Mouse (Mus musculus) kidney, adult 18-20 months (tissue): ENCODE data around the gene Arpc2.

Experiments used
- DNase-seq: peaks from one replicate; pipeline ENCODE4 v3.0.0; 2021

The Arpc2 gene

DNA sequence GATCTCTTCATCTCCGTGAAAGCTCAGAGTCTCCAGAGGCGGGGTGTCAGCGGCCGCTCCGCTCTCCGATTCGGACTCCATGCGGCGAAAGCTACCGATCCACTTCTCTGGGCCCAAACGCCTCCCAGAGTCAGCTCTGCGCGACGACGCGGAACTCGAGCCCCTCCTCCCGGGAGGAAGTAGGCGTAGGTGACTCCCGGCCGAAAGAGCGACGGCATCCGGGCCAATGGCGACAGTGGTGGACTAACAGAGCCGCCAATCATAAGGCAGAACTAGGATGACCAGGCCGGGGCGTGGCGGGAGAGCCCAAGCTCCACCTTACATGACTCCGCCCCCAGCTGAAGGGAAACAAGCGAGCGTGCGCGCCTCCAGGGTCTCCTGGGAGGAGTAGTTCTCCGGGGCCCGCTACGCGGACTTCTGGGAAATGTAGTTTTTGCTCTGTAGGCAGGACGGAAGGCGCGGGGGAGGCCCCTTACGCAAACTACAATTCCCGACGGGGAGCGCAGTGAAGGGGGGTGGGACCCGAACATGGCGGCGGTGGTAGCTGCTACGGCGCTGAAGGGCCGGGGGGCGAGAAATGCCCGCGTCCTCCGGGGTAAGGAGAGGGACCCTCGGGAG, 48.8 kb downstream of the Arpc2 start, which contains the start of the genes Aamp and Pnkd:
Gene Aamp, minus strand, starts transcription at position 196 of the 618 bp plus-strand sequence.
Gene Pnkd, plus strand, starts transcription at position 388 of the 618 bp plus-strand sequence.
- DNase-seq, result peak; percentile 100

DNA sequence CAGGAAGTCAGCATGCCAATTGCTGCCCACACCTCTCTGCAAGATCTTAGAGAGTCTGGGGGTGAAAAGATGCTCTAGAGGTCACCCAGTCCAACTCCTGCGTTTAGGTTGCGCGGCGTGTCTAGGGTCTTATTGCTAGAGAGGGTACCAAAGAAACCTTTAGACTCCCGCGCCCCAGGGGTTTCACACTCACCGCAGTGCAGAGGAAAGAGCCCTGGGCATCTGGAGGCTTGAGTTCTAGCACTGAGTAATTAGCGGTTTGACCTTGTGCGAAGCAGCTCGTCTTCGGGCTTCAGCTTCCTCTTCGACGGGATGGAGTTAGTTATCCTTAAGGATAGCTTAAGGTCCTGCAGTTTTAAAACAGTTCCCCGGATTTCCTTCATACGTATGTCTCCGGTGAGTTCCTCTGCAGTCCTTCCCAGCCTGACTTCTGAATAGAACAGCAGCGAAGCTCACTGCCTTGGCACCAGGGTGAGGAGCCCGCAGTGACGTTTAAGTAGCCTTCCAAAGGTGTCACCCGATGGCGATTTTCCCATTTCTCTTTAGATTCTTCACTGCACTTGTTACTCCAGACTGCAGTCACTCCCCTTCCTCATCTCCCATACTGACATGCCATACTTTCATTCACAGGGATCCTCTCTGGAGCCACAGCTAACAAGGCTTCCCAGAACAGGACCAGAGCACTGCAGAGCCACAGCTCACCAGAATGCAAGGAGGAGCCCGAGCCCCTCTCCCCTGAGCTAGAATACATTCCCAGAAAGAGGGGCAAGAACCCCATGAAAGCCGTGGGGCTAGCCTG, 49.5 kb downstream of the Arpc2 start:
- DNase-seq, result no peak

DNA sequence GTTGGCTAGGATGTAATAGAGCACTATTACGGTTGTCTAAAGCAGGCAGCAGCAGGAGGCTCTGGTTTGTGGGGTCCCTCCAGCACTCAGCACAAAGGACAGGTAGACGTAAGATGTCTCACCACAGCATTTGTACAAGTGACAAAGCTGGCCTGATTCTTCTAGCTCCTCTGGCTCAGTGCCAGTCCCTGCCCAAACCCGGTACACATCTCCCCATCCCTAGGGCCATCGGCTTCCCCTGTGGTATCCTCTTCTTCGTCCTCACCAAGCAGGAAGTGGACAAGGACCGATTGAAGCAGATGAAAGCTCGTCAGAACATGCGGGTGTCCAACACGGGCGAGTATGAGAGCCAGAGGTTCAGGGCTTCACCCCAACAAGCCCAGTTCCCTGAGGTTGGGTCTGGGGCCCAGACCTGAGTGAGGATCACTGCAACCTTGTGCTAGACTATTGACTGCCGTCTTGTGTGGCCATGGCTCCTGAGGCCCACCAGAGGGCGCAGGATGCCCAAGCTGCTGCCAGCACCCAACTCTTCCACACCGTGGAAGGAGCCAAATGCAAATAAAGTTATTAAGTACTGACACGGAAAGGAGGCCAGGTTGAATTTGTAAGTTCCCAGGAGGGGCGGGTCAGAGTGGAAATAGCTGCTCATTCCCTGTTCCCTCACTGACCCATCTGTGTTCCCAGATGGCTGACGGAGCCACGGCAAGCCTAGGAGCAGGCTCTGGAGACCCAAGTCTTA, 51.2 kb downstream of the Arpc2 start:
- DNase-seq, result peak; percentile 43

DNA sequence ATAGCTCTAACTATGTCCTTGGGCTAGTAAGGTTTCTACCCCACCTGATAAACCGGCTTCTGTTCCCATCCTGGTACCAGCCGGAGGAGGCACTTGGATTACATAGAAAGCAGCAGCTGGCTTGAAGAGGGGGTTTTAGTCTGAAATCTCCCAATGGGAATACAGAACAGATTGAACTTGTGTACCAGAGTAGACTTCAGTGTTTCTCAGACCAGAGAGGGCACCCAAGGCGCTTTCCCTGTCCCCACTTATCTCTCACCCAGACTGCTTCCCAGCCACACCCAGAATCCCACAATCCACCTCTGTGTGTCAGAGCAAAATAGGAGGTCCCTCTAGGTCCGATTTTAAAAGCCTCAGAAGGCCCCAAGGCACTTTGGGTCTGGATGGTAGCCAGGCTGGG, 52.4 kb downstream of the Arpc2 start:
- DNase-seq, result no peak

DNA sequence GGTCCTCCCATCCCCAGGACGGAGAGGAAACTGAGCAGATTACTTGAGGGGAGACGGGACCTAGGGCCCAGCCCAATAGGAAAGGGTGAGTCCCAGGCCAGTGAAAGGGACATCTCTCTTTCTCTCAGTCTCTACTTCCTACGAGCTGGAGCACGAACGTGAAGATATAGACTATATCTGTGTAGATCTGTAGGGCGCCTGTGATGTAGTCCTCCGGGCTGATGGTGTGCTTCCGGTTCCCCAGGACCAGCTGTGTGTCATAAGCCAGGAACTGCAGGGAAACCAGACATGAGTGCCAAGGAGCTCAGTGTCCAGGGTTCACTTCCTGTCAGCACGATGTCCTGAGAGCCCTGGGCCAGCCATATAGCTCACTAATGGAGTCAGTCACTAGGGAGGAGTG, 53.4 kb downstream of the Arpc2 start:
- DNase-seq, result no peak

DNA sequence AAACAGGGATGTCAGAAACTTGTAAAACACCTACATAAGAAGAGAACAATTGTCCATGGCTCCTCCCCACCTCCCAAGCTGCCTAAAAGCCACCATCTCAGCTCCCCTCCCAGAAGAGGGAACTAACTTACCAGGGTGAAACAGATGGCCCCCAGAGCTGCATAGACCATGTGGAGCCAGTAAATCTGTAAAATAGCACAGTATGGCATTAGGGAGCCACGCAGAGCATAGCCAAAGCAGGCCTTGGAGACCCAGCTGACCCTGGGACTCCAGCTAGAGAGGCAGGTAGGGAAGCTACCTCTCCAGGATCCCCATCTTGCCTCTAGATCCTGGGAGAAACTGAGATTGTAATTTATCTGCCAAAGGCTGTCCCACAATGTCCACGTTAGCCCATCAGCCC, 53.9 kb downstream of the Arpc2 start:
- no peak for DNase-seq

DNA sequence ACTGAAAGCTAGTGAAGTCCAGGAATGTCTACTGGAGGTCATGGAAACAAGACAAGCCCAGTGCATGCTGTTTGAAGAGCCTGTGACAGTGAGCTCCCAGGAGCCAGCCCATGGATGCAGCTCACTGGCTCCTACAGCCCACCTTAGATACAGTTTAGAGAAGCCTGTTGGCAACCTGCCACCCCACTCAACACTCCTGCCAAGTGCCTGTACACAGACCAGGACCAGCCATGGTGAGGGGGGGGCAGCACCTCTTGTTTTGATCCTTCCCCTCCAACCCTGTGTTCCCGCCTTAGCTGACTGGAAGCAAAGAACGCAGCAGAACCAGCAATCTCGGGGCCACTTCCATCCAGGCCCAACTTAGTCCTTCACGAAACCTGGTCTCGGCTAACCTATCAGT, 54.3 kb downstream of the Arpc2 start:
- no peak for DNase-seq

DNA sequence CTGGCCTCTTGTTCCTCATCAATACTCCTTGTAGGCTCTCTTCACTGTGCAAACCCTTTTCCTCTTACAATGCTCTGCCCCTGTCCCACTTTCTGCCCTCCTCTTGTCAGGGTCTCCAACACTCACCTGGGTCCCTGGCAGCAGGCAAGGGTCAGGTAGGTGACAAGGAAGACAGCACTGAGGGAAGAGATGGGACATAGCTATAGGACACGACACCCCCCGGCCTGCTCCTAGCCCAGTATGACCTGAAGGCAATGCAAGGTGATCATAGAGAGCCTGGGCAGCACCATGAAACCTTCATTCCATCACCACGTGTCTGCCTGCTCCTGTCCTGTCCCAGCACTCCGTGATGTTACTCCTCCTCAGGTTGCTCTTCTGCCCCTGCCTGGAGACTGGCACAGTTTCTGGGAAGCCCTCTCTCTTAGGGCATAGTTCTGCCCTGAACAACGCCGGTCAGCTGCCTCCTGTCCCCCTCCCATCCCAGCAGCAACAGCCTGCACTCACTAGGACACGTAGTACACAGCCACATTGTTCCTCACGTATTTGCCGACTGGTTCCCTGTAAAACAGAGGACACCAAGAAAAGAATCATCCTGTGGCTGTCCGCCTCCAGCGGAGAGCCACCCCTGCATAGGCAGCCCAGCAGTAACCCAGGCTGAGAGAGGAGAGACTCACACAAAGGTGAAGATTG, 56.6 kb downstream of the Arpc2 start:
- DNase-seq, result no peak

DNA sequence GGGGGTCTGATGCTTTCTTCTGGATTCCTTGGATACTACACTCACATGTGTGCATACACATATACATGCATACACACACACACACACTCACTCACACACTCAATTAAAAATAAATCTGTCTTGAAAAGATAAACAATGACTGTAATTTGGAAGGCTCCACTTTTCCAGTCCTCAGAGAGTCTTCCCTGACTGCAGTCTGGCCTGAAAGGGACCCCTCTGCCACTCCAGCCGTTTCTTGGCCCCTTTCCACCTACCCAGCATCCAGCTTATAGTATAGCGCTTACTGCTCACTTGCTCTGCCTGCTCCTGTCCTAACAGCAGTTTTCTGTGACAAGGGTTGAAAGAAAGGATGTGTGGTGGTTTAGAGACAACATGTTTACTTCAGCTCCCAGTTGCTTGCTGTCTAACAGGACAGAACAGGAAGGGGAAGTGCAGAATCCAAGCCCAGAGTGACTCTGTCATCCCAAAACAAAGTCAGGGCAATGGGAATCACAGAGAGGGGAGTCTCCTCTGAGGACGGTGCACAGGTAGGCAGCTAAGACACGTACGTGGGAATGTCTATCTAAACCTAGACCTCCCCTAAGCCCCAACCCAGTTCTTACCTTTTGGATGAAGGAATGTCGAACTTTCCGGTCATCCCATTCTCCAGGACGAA, 57.5 kb downstream of the Arpc2 start:
- no peak for DNase-seq

DNA sequence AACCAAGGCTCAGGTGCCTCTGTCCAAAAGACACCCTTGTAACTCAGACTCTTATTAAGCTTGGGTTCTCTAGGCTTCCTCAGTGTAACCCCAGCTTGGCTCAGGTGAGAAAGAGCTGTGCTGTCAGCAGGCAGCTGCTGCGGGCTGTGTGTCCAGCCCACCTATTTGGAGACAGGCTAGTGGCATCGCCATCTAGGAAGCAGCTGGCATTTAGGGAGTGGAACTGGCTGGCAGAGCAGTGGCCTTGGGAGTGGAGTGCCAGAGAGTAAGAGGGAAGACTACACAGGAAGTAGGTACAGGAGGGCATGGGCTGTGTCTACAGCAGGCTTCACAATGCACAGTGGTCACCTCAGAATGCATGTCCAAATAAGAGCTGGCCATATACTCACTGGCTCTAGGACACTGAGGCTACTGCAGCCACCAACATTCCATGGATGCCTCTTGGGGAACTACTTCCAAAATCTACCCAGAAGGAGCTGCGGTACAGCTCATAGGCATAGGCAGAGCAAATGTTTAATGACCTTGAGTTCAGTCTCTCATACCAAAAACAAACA, 58.3 kb downstream of the Arpc2 start:
- DNase-seq, result no peak

DNA sequence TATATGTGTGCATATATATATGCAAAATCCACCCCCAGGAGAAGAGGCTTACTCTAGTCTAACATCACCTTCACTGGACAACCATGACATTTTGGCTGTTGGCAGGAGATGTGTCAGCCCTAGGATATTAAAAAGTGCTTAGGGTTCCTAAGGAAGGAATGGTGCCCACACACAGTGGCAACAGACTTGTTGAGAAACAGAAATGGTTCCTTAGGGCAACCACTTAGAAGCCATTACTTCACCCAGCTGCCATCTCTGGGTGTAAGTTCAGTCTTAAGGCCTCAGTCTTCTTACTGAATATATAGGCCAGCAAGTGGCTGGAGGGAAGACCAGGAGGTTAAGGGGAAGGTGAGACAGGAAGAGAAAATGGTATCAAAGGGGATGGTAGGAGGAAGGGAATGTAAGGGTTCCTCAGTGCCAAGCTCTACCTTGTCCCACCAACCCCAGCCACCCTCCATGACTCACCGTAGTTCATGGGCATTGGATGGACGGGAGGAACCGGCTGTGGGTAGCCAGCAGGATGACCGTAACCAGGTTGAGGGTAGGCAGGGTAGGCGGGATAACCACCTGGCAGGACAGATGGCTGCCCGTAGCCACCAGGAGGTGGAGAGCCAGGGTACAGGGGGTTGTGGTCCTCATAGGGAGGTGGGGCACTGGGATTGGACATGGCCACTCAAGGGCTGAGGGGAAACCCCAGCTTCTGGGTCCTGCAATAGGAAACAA, 59.0 kb downstream of the Arpc2 start:
- DNase-seq, result no peak

DNA sequence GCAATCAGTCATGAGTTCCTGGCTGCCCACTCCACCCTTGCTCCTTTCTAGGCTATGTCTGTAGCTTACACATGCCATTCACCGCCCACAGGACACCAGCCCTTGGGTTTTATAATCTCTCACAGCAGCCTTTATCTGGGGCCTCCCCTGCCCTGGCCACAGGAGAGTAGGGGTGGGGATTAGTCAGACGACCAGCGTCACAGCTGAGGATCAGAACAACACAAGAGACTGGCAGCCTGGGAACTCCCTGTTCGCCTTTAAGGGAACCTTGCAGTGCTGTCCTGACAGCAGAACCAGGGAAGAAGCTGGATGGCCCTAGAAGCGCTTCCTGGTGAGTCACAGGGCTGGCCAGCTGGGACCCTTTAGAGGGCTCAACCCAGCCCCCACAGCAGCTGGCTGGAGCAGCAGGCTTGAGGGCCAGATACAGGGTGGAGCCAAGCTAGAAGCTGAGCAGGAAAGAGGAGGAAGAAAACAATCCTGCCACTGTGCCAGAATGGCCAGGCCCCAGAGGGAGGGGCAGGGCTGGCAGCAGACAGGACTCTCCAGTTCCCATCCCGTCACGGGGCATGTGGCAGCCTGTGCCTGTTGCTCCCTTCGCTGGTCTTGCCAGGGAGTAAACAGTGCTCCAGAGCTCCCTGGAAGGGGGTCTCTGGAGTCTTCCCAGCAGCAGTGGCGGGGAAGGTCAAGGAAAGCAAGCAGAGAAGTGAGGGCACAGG, 59.7 kb downstream of the Arpc2 start:
- peak; percentile 87 for DNase-seq

DNA sequence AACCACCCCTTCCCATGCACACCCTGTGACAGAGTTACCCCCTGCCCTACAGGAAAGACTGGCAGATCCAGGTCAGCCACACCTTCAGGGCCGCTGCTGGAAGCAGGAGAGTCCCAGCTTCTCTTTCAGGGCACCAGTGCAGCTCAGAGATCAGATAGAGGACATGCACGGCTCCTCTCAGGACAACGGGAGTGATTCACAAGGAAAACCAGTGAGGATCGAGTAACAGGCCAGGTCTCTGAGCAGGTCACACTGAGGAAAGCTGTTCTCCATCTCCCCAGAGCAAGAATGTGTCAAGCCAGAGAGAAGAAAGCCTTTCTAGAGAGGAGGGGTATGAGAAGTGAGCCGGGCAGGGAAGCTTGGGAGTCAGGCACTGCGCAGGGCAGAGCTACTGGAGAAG, 60.6 kb downstream of the Arpc2 start:
- DNase-seq, result no peak

DNA sequence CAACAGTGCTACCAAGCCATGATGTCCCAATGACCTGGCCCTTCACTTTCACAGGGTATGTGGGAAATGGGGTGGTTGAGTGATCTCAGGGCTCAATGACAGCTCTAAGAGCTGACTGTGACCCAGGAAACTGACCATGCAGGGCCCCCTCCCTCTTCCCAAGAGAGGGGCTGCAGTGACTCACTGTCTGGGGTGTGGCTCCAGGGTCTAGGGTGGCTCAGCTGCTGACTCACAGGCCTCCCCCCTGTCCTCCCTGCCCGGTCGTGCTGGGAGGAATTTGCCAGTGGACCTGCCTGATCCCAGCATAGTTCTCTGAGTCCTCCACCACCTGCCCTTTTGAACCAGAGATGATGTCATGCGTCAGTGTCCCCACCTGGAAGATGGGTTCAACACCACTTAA, 61.4 kb downstream of the Arpc2 start:
- no peak for DNase-seq

DNA sequence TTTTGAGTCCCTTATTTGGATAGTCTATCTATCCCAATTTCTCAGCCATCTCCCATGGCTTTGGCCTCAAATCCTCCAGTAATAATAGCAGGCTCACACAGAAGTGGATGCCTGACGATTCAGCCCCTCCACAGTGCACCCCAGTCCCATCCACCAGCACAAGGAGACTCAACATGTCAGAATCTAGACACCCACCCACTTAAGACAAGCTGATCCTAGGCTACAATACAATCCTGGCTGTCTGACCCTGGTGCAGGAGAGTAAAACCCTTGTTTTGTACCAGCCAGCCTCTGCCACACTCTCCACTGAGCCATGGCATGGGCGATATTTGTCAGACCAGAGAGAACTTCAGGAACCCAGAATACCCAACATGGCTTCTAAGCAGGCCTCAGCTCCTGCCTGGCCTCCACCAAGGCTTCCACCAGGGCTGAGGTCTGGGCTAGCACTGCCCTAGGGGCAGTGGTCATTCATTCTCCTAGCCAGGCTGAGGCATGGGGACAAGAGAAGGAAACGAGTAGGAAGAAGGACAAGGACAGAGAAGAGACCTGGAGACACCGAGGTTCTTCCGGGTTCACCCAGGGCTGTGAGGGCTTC, 62.4 kb downstream of the Arpc2 start:
- DNase-seq, result no peak

DNA sequence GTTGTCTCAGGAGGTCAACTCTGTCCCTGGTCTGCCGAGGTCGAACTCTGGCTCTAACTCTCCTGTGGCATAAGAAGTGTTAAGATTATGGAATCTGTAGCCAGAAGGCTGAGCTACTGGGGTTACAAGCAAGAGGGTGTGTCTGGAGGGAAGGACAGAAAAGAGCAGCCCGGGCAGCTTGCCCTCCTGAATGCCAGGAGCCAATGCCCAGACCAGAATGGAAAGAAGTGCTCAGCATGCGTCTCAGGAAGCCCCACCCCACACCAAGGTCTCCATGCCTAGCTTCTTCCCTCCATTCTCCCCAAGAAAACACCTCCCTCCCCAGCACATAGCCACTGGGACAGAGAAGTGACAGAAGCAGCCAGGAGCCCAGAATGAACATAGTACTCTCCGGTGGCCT, 63.1 kb downstream of the Arpc2 start:
- DNase-seq, result no peak

DNA sequence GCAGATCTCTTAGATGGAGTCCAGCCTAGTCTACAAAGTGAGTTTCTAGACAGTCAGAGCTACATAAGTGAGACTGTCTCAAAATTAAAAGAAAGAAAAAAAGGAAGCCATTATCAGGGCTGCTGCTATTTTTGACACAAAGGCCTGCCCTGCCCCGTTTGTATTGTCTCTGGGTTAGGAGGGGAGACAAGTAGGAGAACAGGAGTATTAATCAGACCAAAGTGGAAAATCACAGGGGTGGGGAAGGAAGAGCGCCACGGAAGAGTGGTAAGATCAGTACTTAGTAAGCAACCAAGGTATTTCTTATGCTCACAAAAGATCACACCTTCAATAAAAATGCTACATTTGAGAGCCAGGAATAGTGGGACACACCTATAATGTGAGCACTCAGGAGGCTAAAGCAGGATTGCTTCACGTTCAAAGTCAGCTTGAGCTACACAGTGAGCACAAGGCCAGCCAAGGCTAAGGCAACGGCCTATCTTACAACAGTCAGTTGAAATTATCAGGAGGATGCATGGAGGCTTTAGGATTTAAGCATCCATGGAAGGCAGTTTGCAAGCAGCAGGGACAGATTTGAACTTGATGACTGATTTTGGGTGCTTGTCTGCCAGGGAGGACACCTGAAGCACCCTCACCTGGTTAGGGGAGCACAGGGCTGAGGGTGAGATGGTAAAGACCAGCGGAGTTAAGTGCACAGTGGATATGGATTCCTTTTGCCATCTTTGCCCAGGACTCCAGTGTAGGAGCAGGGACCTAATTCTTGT, 64.6 kb downstream of the Arpc2 start:
- no peak for DNase-seq

DNA sequence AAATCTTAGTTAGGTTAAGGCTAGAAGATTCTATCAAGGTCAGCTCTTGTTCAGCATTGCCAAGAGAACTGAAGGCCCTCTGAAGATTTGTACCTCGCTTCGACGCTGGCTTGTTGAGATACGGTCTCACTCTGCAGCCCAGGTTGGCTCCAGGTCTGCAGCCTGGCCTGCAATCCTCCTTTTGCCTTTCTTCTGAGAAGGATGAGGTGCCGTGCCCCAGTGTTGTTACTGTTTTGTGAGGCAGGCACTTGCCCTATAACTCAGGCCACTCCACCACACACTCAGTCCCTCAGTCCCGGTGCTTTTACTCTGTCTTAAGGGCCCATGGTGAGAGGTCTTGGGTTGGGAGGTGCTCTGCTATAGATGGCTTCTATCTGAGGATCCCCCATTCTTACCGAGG, 66.3 kb downstream of the Arpc2 start:
- no peak for DNase-seq

DNA sequence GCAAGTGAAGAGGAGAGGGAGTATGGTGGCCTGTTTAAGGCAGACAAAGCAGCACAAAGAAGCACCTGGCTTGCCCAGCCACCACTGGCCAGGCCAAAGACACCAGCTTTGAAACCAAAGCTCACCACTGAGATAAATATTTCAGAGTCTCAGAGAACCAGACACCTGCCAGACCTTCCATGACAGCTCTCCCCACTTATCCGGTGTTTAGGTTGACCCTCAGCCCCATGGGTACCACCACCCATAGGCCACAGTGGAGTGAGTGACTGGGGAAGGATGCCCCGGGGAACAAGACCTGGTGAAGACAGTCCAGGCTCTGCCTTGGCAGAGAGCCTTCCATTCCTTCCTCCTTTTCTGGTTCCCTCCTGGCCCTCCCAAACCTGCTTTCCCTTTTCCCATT, 67.0 kb downstream of the Arpc2 start:
- no peak for DNase-seq
